Mouse (Mus musculus): ENCODE results near the gene Tas2r115. TPM values are rescaled to one million over a fixed set of nuclear protein-coding genes. Genes with fewer than 3 reads are reported as not detected.
"Not testable (repeated sequence)": the region's sequence is repeated elsewhere in the genome, so short reads cannot be mapped to it uniquely, and the experiment has no call there.

Gene Tas2r115
- not detected for total RNA-seq (2021)

- intact Hi-C loops (cut with DNase I): no loop called here
- no peak for DNase-seq
Observed at GRCm38 (mm10) chr6:132737935-132738334, at the start of gene Tas2r115. Tas2r115 (minus strand) TSS chr6:132738035.

GRCm38 (mm10) chr6:132778062-132778461 is 40.2 kb upstream of the Tas2r115 start, which contains the start of gene Tas2r136:
Tas2r136 (minus strand) TSS chr6:132778162.
- intact Hi-C loops (cut with DNase I): no loop called here
- DNase-seq: no peak

- intact Hi-C loops (cut with DNase I): no loop called here
- DNase-seq: no peak
Observed at GRCm38 (mm10) chr6:132761831-132762230, 24.0 kb upstream of the Tas2r115 start, which contains the start of gene Tas2r102. Tas2r102 (plus strand) TSS chr6:132762131.

GRCm38 (mm10) chr6:132754430-132754829 is 16.6 kb upstream of the Tas2r115 start, which contains the start of gene Tas2r124:
Tas2r124 (plus strand) TSS chr6:132754730.
- intact Hi-C loops (cut with DNase I): no loop called here
- DNase-seq: no peak

- intact Hi-C loops (cut with DNase I): no loop called here
- no peak for DNase-seq
Observed at GRCm38 (mm10) chr6:132750206-132750605, 12.4 kb upstream of the Tas2r115 start.

- intact Hi-C loops (cut with DNase I): no loop called here
- DNase-seq: no peak
Observed at GRCm38 (mm10) chr6:132711828-132712227, 26.0 kb downstream of the Tas2r115 start, which contains the start of gene Tas2r122. Tas2r122 (minus strand) TSS chr6:132711928.

- no peak for DNase-seq
- intact Hi-C loops (cut with DNase I): no loop called here
Observed at GRCm38 (mm10) chr6:132700907-132701306, 36.9 kb downstream of the Tas2r115 start, which contains the start of gene Tas2r121. Tas2r121 (minus strand) TSS chr6:132701007.

GRCm38 (mm10) chr6:132691596-132691995 is 46.2 kb downstream of the Tas2r115 start:
- DNase-seq; intact Hi-C loops (cut with DNase I): not testable (repeated sequence)

Other genes with a start within 250 kb of the Tas2r115 start
- not detected for gene Prh1, start 168.2 kb downstream of the Tas2r115 start, total RNA-seq (2021)
- gene Prp2, start 142.1 kb downstream of the Tas2r115 start, total RNA-seq (2021): not detected
- not detected for gene A630073D07Rik, start 86.5 kb downstream of the Tas2r115 start, total RNA-seq (2021)
- not detected for gene Tas2r120, start 81.1 kb downstream of the Tas2r115 start, total RNA-seq (2021)
- not detected for gene Tas2r121, start 37.0 kb downstream of the Tas2r115 start, total RNA-seq (2021)
- not detected for gene Tas2r122, start 26.1 kb downstream of the Tas2r115 start, total RNA-seq (2021)
- gene Tas2r124, start 16.7 kb upstream of the Tas2r115 start, total RNA-seq (2021): not detected
- not detected for gene Tas2r102, start 24.1 kb upstream of the Tas2r115 start, total RNA-seq (2021)
- gene Tas2r136, start 40.1 kb upstream of the Tas2r115 start, total RNA-seq (2021): not detected
- gene Tas2r117, start 64.8 kb upstream of the Tas2r115 start, total RNA-seq (2021): not detected
- gene Tas2r123, start 109.1 kb upstream of the Tas2r115 start, total RNA-seq (2021): not detected
- gene Tas2r116, start 117.4 kb upstream of the Tas2r115 start, total RNA-seq (2021): not detected
- not detected for gene Tas2r110, start 130.0 kb upstream of the Tas2r115 start, total RNA-seq (2021)
- gene Tas2r113, start 155.0 kb upstream of the Tas2r115 start, total RNA-seq (2021): not detected
- not detected for gene Tas2r125, start 171.6 kb upstream of the Tas2r115 start, total RNA-seq (2021)
- gene Tas2r129, start 213.1 kb upstream of the Tas2r115 start, total RNA-seq (2021): not detected
- not detected for gene Tas2r131, start 219.9 kb upstream of the Tas2r115 start, total RNA-seq (2021)
- not detected for gene Tas2r109, start 242.9 kb upstream of the Tas2r115 start, total RNA-seq (2021)